Mouse (Mus musculus): ENCODE measurements around the gene Rfng. TPM values are rescaled to one million over a fixed set of nuclear protein-coding genes. Genes with fewer than 3 reads are reported as not detected.
"Not testable (repeated sequence)": the region's sequence is repeated elsewhere in the genome, so short reads cannot be mapped to it uniquely, and the experiment has no call there.

Rfng gene
- polyA plus RNA-seq (2014; fragmentation: Nextera tagmentation; extraction: Ambion mirVana) = 23.7 and 29.5 TPM in 2 replicates

- DNase-seq (ENCODE audit: low spot score) (peak; percentile 85), ATAC-seq (ENCODE audit: insufficient number of reproducible peaks, low FRiP score, low TSS enrichment, low read depth) (peak; percentile 63)
- Histone ChIP-seq H3K27ac (replicated peaks; ENCODE audit: low read depth, low read length) (peak within 1 kb of the TSS; percentile 52), H3K4me2 (ENCODE audit: low read depth, severe bottlenecking) (peak within 1 kb of the TSS; percentile 96), H3K4me3 (ENCODE audit: low read depth, low read length) (peak within 1 kb of the TSS; percentile 96), H3K9ac (ENCODE audit: low read length) (peak within 1 kb of the TSS; percentile 90), H3K36me3 (ENCODE audit: control insufficient read depth, insufficient read depth, low read length) (peaks cover 10% of the 10 kb centered on the region), H3K9me3 (ENCODE audit: control insufficient read depth, low read length) (no peaks in the 10 kb centered on the region), H3K27me3 (ENCODE audit: control insufficient read depth, insufficient read depth, low read length) (no peaks in the 10 kb centered on the region), H3K4me1 (ENCODE audit: control insufficient read depth, insufficient read depth, low read length) (peaks cover 12% of the 10 kb centered on the region)
- under 1% methylated on average over 70 of the region's 107 CpGs for WGBS
These were observed at the start of gene Rfng, which contains the start of gene Gps1 for GRCm38 (mm10) chr11:120784064-120784791. TSS of gene Rfng (minus strand) at chr11:120784207. TSS of gene Gps1 (plus strand) at chr11:120784272.

GRCm38 (mm10) chr11:120832962-120833361 lies 49.0 kb upstream of the Rfng start:
- not testable (repeated sequence) for H3K27me3 ChIP-seq (ENCODE audit: control insufficient read depth, insufficient read depth, low read length); H3K27ac ChIP-seq (replicated peaks; ENCODE audit: low read depth, low read length); H3K4me2 ChIP-seq (ENCODE audit: low read depth, severe bottlenecking); ATAC-seq (ENCODE audit: insufficient number of reproducible peaks, low FRiP score, low TSS enrichment, low read depth); DNase-seq (ENCODE audit: low spot score); H3K4me1 ChIP-seq (ENCODE audit: control insufficient read depth, insufficient read depth, low read length); H3K9ac ChIP-seq (ENCODE audit: low read length); H3K36me3 ChIP-seq (ENCODE audit: control insufficient read depth, insufficient read depth, low read length); H3K4me3 ChIP-seq (ENCODE audit: low read depth, low read length); H3K9me3 ChIP-seq (ENCODE audit: control insufficient read depth, low read length)
- WGBS = 95% methylated on average over 5 of the region's 5 CpGs

GRCm38 (mm10) chr11:120831659-120832440 lies 47.8 kb upstream of the Rfng start:
- no peaks in the 10 kb centered on the region for H3K27me3 ChIP-seq (ENCODE audit: control insufficient read depth, insufficient read depth, low read length)
- ATAC-seq (ENCODE audit: insufficient number of reproducible peaks, low FRiP score, low TSS enrichment, low read depth) (no peak), DNase-seq (ENCODE audit: low spot score) (no peak)
- 91% methylated on average over 3 of the region's 3 CpGs for WGBS
- H3K9me3 ChIP-seq (ENCODE audit: control insufficient read depth, low read length) = no peaks in the 10 kb centered on the region
- H3K4me2 ChIP-seq (ENCODE audit: low read depth, severe bottlenecking) = no peak overlapping the region
- H3K27ac ChIP-seq (replicated peaks; ENCODE audit: low read depth, low read length) = no peak overlapping the region
- no peaks in the 10 kb centered on the region for H3K36me3 ChIP-seq (ENCODE audit: control insufficient read depth, insufficient read depth, low read length)
- no peak overlapping the region for H3K4me3 ChIP-seq (ENCODE audit: low read depth, low read length)
- H3K9ac ChIP-seq (ENCODE audit: low read length) = no peak overlapping the region
- H3K4me1 ChIP-seq (ENCODE audit: control insufficient read depth, insufficient read depth, low read length) = no peaks in the 10 kb centered on the region

- Histone ChIP-seq H3K27me3 (ENCODE audit: control insufficient read depth, insufficient read depth, low read length) (no peaks in the 10 kb centered on the region), H3K9ac (ENCODE audit: low read length) (no peak overlapping the region)
- ATAC-seq (ENCODE audit: insufficient number of reproducible peaks, low FRiP score, low TSS enrichment, low read depth) = no peak
These were observed 46.7 kb upstream of the Rfng start for GRCm38 (mm10) chr11:120830686-120831085.

GRCm38 (mm10) chr11:120829757-120830532 lies 45.9 kb upstream of the Rfng start:
- no peaks in the 10 kb centered on the region for H3K9me3 ChIP-seq (ENCODE audit: control insufficient read depth, low read length)
- peaks cover 10% of the 10 kb centered on the region for H3K4me1 ChIP-seq (ENCODE audit: control insufficient read depth, insufficient read depth, low read length)
- H3K27ac ChIP-seq (replicated peaks; ENCODE audit: low read depth, low read length) = no peak overlapping the region
- H3K27me3 ChIP-seq (ENCODE audit: control insufficient read depth, insufficient read depth, low read length) = no peaks in the 10 kb centered on the region
- H3K4me2 ChIP-seq (ENCODE audit: low read depth, severe bottlenecking) = no peak overlapping the region
- no peaks in the 10 kb centered on the region for H3K36me3 ChIP-seq (ENCODE audit: control insufficient read depth, insufficient read depth, low read length)
- WGBS = 89% methylated on average over 10 of the region's 10 CpGs
- DNase-seq (ENCODE audit: low spot score) = no peak
- H3K4me3 ChIP-seq (ENCODE audit: low read depth, low read length) = no peak overlapping the region
- ATAC-seq (ENCODE audit: insufficient number of reproducible peaks, low FRiP score, low TSS enrichment, low read depth) = no peak
- no peak overlapping the region for H3K9ac ChIP-seq (ENCODE audit: low read length)

More at GRCm38 (mm10) chr11:120830686-120831085, 46.7 kb upstream of the Rfng start:
- Histone ChIP-seq H3K4me1 (ENCODE audit: control insufficient read depth, insufficient read depth, low read length) (peaks cover 3% of the 10 kb centered on the region; the same call in 1 of the 2 replicates), H3K27ac (replicated peaks; ENCODE audit: low read depth, low read length) (no peak overlapping the region), H3K36me3 (ENCODE audit: control insufficient read depth, insufficient read depth, low read length) (no peaks in the 10 kb centered on the region), H3K4me3 (ENCODE audit: low read depth, low read length) (no peak overlapping the region), H3K9me3 (ENCODE audit: control insufficient read depth, low read length) (no peaks in the 10 kb centered on the region), H3K4me2 (ENCODE audit: low read depth, severe bottlenecking) (no peak overlapping the region)
- WGBS = 84% methylated on average over 12 of the region's 12 CpGs
- no peak for DNase-seq (ENCODE audit: low spot score)

- H3K4me2 ChIP-seq (ENCODE audit: low read depth, severe bottlenecking) = no peak overlapping the region
- H3K27me3 ChIP-seq (ENCODE audit: control insufficient read depth, insufficient read depth, low read length) = no peaks in the 10 kb centered on the region
- no peak overlapping the region for H3K4me3 ChIP-seq (ENCODE audit: low read depth, low read length)
- 77% methylated on average over 4 of the region's 4 CpGs for WGBS
- no peak overlapping the region for H3K27ac ChIP-seq (replicated peaks; ENCODE audit: low read depth, low read length)
- no peak for ATAC-seq (ENCODE audit: insufficient number of reproducible peaks, low FRiP score, low TSS enrichment, low read depth)
- no peaks in the 10 kb centered on the region for H3K36me3 ChIP-seq (ENCODE audit: control insufficient read depth, insufficient read depth, low read length)
- DNase-seq (ENCODE audit: low spot score) = no peak
- no peak overlapping the region for H3K9ac ChIP-seq (ENCODE audit: low read length)
- H3K4me1 ChIP-seq (ENCODE audit: control insufficient read depth, insufficient read depth, low read length) = peaks cover 10% of the 10 kb centered on the region
- no peaks in the 10 kb centered on the region for H3K9me3 ChIP-seq (ENCODE audit: control insufficient read depth, low read length)
These were observed 44.4 kb upstream of the Rfng start for GRCm38 (mm10) chr11:120828416-120828815.

- Histone ChIP-seq H3K27ac (replicated peaks; ENCODE audit: low read depth, low read length) (peak overlapping the region; percentile 97), H3K9ac (ENCODE audit: low read length) (peak overlapping the region; percentile 80; the same call in 1 of the 2 replicates), H3K9me3 (ENCODE audit: control insufficient read depth, low read length) (no peaks in the 10 kb centered on the region), H3K4me1 (ENCODE audit: control insufficient read depth, insufficient read depth, low read length) (peaks cover 26% of the 10 kb centered on the region), H3K36me3 (ENCODE audit: control insufficient read depth, insufficient read depth, low read length) (peaks cover 5% of the 10 kb centered on the region), H3K4me3 (ENCODE audit: low read depth, low read length) (no peak overlapping the region), H3K27me3 (ENCODE audit: control insufficient read depth, insufficient read depth, low read length) (no peaks in the 10 kb centered on the region), H3K4me2 (ENCODE audit: low read depth, severe bottlenecking) (no peak overlapping the region)
- 86% methylated on average over 8 of the region's 8 CpGs for WGBS
- DNase-seq (ENCODE audit: low spot score) = no peak
- ATAC-seq (ENCODE audit: insufficient number of reproducible peaks, low FRiP score, low TSS enrichment, low read depth) = no peak
These were observed 42.3 kb upstream of the Rfng start for GRCm38 (mm10) chr11:120826016-120826953.
